ENCODE assay signal across 9 mouse cellular contexts in the genomic region with DNA sequence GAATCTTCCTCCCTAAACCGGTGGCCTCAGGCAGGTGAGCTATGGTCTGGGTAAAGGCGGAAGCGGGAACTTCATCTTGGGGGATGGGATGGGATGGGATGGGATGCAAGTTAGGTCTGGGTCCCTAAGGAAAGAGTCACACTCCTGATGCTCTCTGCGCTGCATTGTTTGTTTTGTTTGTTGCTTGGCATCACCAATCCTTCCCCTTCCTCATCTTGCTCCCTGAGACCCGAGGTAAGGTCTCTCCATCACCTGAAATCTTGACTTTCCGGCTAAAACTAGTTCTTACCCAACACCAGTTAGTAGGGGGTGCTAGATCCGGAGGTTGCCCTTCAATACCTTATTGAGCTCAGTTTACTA. TPM values are rescaled to one million over a fixed set of nuclear protein-coding genes. Genes with fewer than 3 reads are reported as not detected.
DNase-seq lines count a peak whose midpoint lies in the region; ATAC-seq and TF ChIP-seq lines count a peak whose summit lies in the region.
"Had no signal": no experiment of that assay in that cellular context is flagged by ENCODE, and none has a peak within 500 bp of the region (broad histone marks: within the 10 kb centered on the region; RNA-seq: fewer than 3 reads in every experiment).

No protein-coding gene starts in this region.

- H3K4me3 ChIP-seq in kidney, postnatal 0 days (replicated peaks; ENCODE audit: low read depth, low read length): peak overlapping the region; percentile 42
- H3K4me3 ChIP-seq in embryonic facial prominence, embryonic 14.5 days (ENCODE audit: low read depth, low read length): peak overlapping the region; percentile 27
- peak overlapping the region; percentile 46 for H3K4me3 ChIP-seq in intestine, embryonic 15.5 days (replicated peaks)
- no peak overlapping the region for H3K4me3 ChIP-seq in midbrain, embryonic 15.5 days
- H3K4me3 ChIP-seq: myocyte had no signal

- TF ChIP-seq CTCF in kidney, postnatal 0 days (IDR thresholded peaks at IDR 0.05; ENCODE audit: low read depth): no peak

- ATAC-seq in kidney, postnatal 0 days (replicated peaks; ENCODE audit: low FRiP score, low read depth): no peak
- ATAC-seq in embryonic facial prominence, embryonic 14.5 days (ENCODE audit: low read depth): 0 out of 2 replicates have a peak, but pooled peaks have one; percentile 3
- no peak for ATAC-seq in intestine, embryonic 15.5 days
- no peak for ATAC-seq in midbrain, embryonic 15.5 days (replicated peaks)

- peaks cover 6% of the 10 kb centered on the region; the same call in 1 of the 2 replicates for H3K4me1 ChIP-seq in kidney, postnatal 0 days (replicated peaks; ENCODE audit: insufficient read depth, low read length)
- H3K4me1 ChIP-seq in embryonic facial prominence, embryonic 14.5 days (ENCODE audit: control insufficient read depth, insufficient read depth, low read length): no peaks in the 10 kb centered on the region
- peaks cover 21% of the 10 kb centered on the region; the same call in 1 of the 2 replicates for H3K4me1 ChIP-seq in intestine, embryonic 15.5 days (replicated peaks)
- peaks cover 8% of the 10 kb centered on the region for H3K4me1 ChIP-seq in midbrain, embryonic 15.5 days

- 9% methylated on average over 7 of the region's 7 CpGs for WGBS in kidney, postnatal 0 days
- 6% methylated on average over 7 of the region's 7 CpGs for WGBS in embryonic facial prominence, embryonic 14.5 days
- 13% methylated on average over 7 of the region's 7 CpGs for WGBS in intestine, embryonic 15.5 days
- 17% methylated on average over 7 of the region's 7 CpGs for WGBS in midbrain, embryonic 15.5 days

- no peaks in the 10 kb centered on the region for H3K9me3 ChIP-seq in kidney, postnatal 0 days (replicated peaks; ENCODE audit: low read length)
- H3K9me3 ChIP-seq in embryonic facial prominence, embryonic 14.5 days (ENCODE audit: control insufficient read depth, low read length): no peaks in the 10 kb centered on the region
- no peaks in the 10 kb centered on the region; the same call in 1 of the 2 replicates for H3K9me3 ChIP-seq in intestine, embryonic 15.5 days
- H3K9me3 ChIP-seq in midbrain, embryonic 15.5 days: no peaks in the 10 kb centered on the region

- H3K9ac ChIP-seq in kidney, postnatal 0 days (ENCODE audit: low read depth, low read length): peak overlapping the region; percentile 66
- peak overlapping the region; percentile 40 for H3K9ac ChIP-seq in embryonic facial prominence, embryonic 14.5 days (ENCODE audit: low read depth, low read length)
- peak overlapping the region; percentile 62 for H3K9ac ChIP-seq in intestine, embryonic 15.5 days
- H3K9ac ChIP-seq in midbrain, embryonic 15.5 days: no peak overlapping the region

- H3K4me2 ChIP-seq in kidney, postnatal 0 days (ENCODE audit: low read length): peak overlapping the region; percentile 54
- H3K4me2 ChIP-seq in embryonic facial prominence, embryonic 14.5 days (ENCODE audit: low read depth, low read length): peak overlapping the region; percentile 42
- H3K4me2 ChIP-seq in intestine, embryonic 15.5 days (replicated peaks): peak overlapping the region; percentile 51
- peak overlapping the region; percentile 21; the same call in 1 of the 2 replicates for H3K4me2 ChIP-seq in midbrain, embryonic 15.5 days

- peak overlapping the region; percentile 96 for H3K27ac ChIP-seq in kidney, postnatal 0 days
- 0 out of 2 replicates have a peak overlapping the region, but pooled peaks have one; percentile 11 for H3K27ac ChIP-seq in embryonic facial prominence, embryonic 14.5 days (replicated peaks; ENCODE audit: low read depth, low read length)
- H3K27ac ChIP-seq in intestine, embryonic 15.5 days: peak overlapping the region; percentile 94
- no peak overlapping the region for H3K27ac ChIP-seq in midbrain, embryonic 15.5 days

- no peaks in the 10 kb centered on the region for H3K27me3 ChIP-seq in kidney, postnatal 0 days (ENCODE audit: insufficient read depth, low read length)
- peaks cover 28% of the 10 kb centered on the region for H3K27me3 ChIP-seq in embryonic facial prominence, embryonic 14.5 days (replicated peaks; ENCODE audit: control insufficient read depth, insufficient read depth, low read length)
- H3K27me3 ChIP-seq in intestine, embryonic 15.5 days (replicated peaks): peaks cover 2% of the 10 kb centered on the region; the same call in 1 of the 2 replicates
- H3K27me3 ChIP-seq in midbrain, embryonic 15.5 days (replicated peaks): peaks cover 27% of the 10 kb centered on the region

- DNase-seq in kidney, postnatal 0 days (ENCODE audit: low spot score): no peak
- no peak for DNase-seq in kidney, adult 18-20 months
- no peak for DNase-seq in embryonic facial prominence, embryonic 14.5 days (ENCODE audit: low spot score)
- no peak for DNase-seq in spleen, postnatal 10 days (ENCODE audit: low spot score in 2 of 2)
- no peak for DNase-seq in spleen, adult 18-20 months
- DNase-seq in B cell, adult 2 months: no peak

- H3K36me3 ChIP-seq in kidney, postnatal 0 days (ENCODE audit: insufficient read depth, low read length): 0 out of 2 replicates have a peak, but pooled peaks cover 6% of the 10 kb centered on the region
- H3K36me3 ChIP-seq in embryonic facial prominence, embryonic 14.5 days (ENCODE audit: control insufficient read depth, insufficient read depth, low read length): no peaks in the 10 kb centered on the region
- no peaks in the 10 kb centered on the region for H3K36me3 ChIP-seq in intestine, embryonic 15.5 days
- no peaks in the 10 kb centered on the region for H3K36me3 ChIP-seq in midbrain, embryonic 15.5 days (replicated peaks)

RNA-seq across cellular contexts. Expression of a gene that starts 1.3 kb away (rescaled TPM):
- 66.9 and 73.2 TPM in 2 replicates for polyA plus RNA-seq in kidney, postnatal 0 days (2015; fragmentation: Nextera tagmentation; extraction: Ambion mirVana)
- 8.3 and 8.8 TPM in 2 replicates for polyA plus RNA-seq in embryonic facial prominence, embryonic 14.5 days (2014; fragmentation: Nextera tagmentation; extraction: Ambion mirVana)
- 71.0 and 73.7 TPM in 2 replicates for polyA plus RNA-seq in intestine, embryonic 15.5 days (2015; fragmentation: Nextera tagmentation; extraction: Ambion mirVana)
- polyA plus RNA-seq in midbrain, embryonic 15.5 days (2015; fragmentation: Nextera tagmentation; extraction: Ambion mirVana): 0.80 and 1.1 TPM in 2 replicates
- polyA plus RNA-seq: myocyte had no signal

RNA-seq across cellular contexts. Expression of a gene that starts 8.7 kb away (rescaled TPM):
- 155 and 158 TPM in 2 replicates for polyA plus RNA-seq in kidney, postnatal 0 days (2015; fragmentation: Nextera tagmentation; extraction: Ambion mirVana)
- polyA plus RNA-seq in embryonic facial prominence, embryonic 14.5 days (2014; fragmentation: Nextera tagmentation; extraction: Ambion mirVana): 92.4 and 102 TPM in 2 replicates
- 202 and 212 TPM in 2 replicates for polyA plus RNA-seq in intestine, embryonic 15.5 days (2015; fragmentation: Nextera tagmentation; extraction: Ambion mirVana)
- polyA plus RNA-seq in midbrain, embryonic 15.5 days (2015; fragmentation: Nextera tagmentation; extraction: Ambion mirVana): 233 and 238 TPM in 2 replicates

RNA-seq across cellular contexts. Expression of a gene that starts 35.2 kb away (rescaled TPM):
- 36.1 and 41.1 TPM in 2 replicates for polyA plus RNA-seq in kidney, postnatal 0 days (2015; fragmentation: Nextera tagmentation; extraction: Ambion mirVana)
- 48.3 and 54.8 TPM in 2 replicates for polyA plus RNA-seq in embryonic facial prominence, embryonic 14.5 days (2014; fragmentation: Nextera tagmentation; extraction: Ambion mirVana)
- 31.9 and 35.1 TPM in 2 replicates for polyA plus RNA-seq in intestine, embryonic 15.5 days (2015; fragmentation: Nextera tagmentation; extraction: Ambion mirVana)
- 6.8 and 7.7 TPM in 2 replicates for polyA plus RNA-seq in midbrain, embryonic 15.5 days (2015; fragmentation: Nextera tagmentation; extraction: Ambion mirVana)

RNA-seq across cellular contexts. Expression of a gene that starts 47.2 kb away (rescaled TPM):
- 16.1 and 17.4 TPM in 2 replicates for polyA plus RNA-seq in kidney, postnatal 0 days (2015; fragmentation: Nextera tagmentation; extraction: Ambion mirVana)
- 9.3 and 10.5 TPM in 2 replicates for polyA plus RNA-seq in embryonic facial prominence, embryonic 14.5 days (2014; fragmentation: Nextera tagmentation; extraction: Ambion mirVana)
- 15.5 and 16.7 TPM in 2 replicates for polyA plus RNA-seq in intestine, embryonic 15.5 days (2015; fragmentation: Nextera tagmentation; extraction: Ambion mirVana)
- polyA plus RNA-seq in midbrain, embryonic 15.5 days (2015; fragmentation: Nextera tagmentation; extraction: Ambion mirVana): 9.6 and 9.9 TPM in 2 replicates
